Mouse (Mus musculus) layer of hippocampus, adult 18-20 months (tissue): ENCODE measurements around the gene 1700025F22Rik. TPM values are rescaled to one million over a fixed set of nuclear protein-coding genes. Genes with fewer than 3 reads are reported as not detected.
"Not testable (repeated sequence)": the region's sequence is repeated elsewhere in the genome, so short reads cannot be mapped to it uniquely, and the experiment has no call there.

Source experiments
- DNase-seq, 2 experiments: peaks; one replicate each; pipeline ENCODE4 v3.0.0; 2022; ENCODE audit warnings: low spot score in 2 of 2
- long read RNA-seq: library from polyadenylated mRNA; stranded (forward); transcript quantifications from one replicate; pipeline ENCODE4 v2.0.0, GENCODE M21; 2021
- total RNA-seq, 2 experiments: library from RNA; stranded (reverse); gene quantifications; 2 replicates each; pipeline ENCODE4 v1.2.3; 2021

The 1700025F22Rik gene
- not detected for total RNA-seq
- long read RNA-seq: 0 reads

GRCm38 (mm10) chr19:11165172-11165571, at the start of gene 1700025F22Rik:
TSS of gene 1700025F22Rik (minus strand) at chr19:11165320.
- DNase-seq: no peak

- DNase-seq: no peak
Measured at GRCm38 (mm10) chr19:11196546-11196945, 31.4 kb upstream of the 1700025F22Rik start, which contains the start of gene Ms4a13. TSS of gene Ms4a13 (minus strand) at chr19:11196737.

GRCm38 (mm10) chr19:11192552-11192951, 27.4 kb upstream of the 1700025F22Rik start:
- DNase-seq: no peak

- peak in 1 of 2 experiments; percentile 26 for DNase-seq
Measured at GRCm38 (mm10) chr19:11184121-11184520, 19.0 kb upstream of the 1700025F22Rik start.

GRCm38 (mm10) chr19:11177464-11177863, 12.3 kb upstream of the 1700025F22Rik start:
- no peak for DNase-seq

- not testable (repeated sequence) for DNase-seq
Measured at GRCm38 (mm10) chr19:11157890-11158289, 7.2 kb downstream of the 1700025F22Rik start.

- no peak for DNase-seq
Measured at GRCm38 (mm10) chr19:11135336-11135735, 29.8 kb downstream of the 1700025F22Rik start.

GRCm38 (mm10) chr19:11134852-11135251, 30.3 kb downstream of the 1700025F22Rik start:
- DNase-seq: no peak

- DNase-seq: not testable (repeated sequence)
Measured at GRCm38 (mm10) chr19:11130776-11131175, 34.3 kb downstream of the 1700025F22Rik start, which contains the start of gene 1700017D01Rik. TSS of gene 1700017D01Rik (minus strand) at chr19:11130876.

- DNase-seq: no peak
Measured at GRCm38 (mm10) chr19:11129702-11130101, 35.4 kb downstream of the 1700025F22Rik start.

- DNase-seq: not testable (repeated sequence)
Measured at GRCm38 (mm10) chr19:11121016-11121420, 44.1 kb downstream of the 1700025F22Rik start.

- peak; percentile 5 to 74 for DNase-seq
Measured at GRCm38 (mm10) chr19:11119338-11119737, 45.8 kb downstream of the 1700025F22Rik start.

GRCm38 (mm10) chr19:11107746-11108145, 57.4 kb downstream of the 1700025F22Rik start:
- DNase-seq: no peak

- DNase-seq: no peak
Measured at GRCm38 (mm10) chr19:11101880-11102279, 63.2 kb downstream of the 1700025F22Rik start.

GRCm38 (mm10) chr19:11098401-11098800, 66.7 kb downstream of the 1700025F22Rik start:
- DNase-seq: no peak

- DNase-seq: peak in 1 of 2 experiments; percentile 7
Measured at GRCm38 (mm10) chr19:11092131-11092530, 73.0 kb downstream of the 1700025F22Rik start.

Other genes with a start within 250 kb of the 1700025F22Rik start
- not detected for gene Zp1, start 244.7 kb downstream of the 1700025F22Rik start, total RNA-seq
- gene Ptgdr2, start 228.2 kb downstream of the 1700025F22Rik start, total RNA-seq: under 1 TPM; 0.12 to 0.23 TPM
- gene Ccdc86, start 216.1 kb downstream of the 1700025F22Rik start, total RNA-seq: 1 to 10 TPM; 8.2 to 8.5 TPM
- gene Ms4a10, start 190.7 kb downstream of the 1700025F22Rik start, total RNA-seq: not detected
- gene Ms4a15, start 172.1 kb downstream of the 1700025F22Rik start, total RNA-seq: not detected
- gene Ms4a18, start 147.3 kb downstream of the 1700025F22Rik start, total RNA-seq: not detected
- under 1 TPM in 1 of 2 experiments, not detected in 1; 0.30 TPM for gene Ms4a8a, start 84.2 kb downstream of the 1700025F22Rik start, total RNA-seq
- not detected for gene 1700017D01Rik, start 34.4 kb downstream of the 1700025F22Rik start, total RNA-seq
- gene Ms4a13, start 31.4 kb upstream of the 1700025F22Rik start, total RNA-seq: not detected
- gene Ms4a12, start 67.1 kb upstream of the 1700025F22Rik start, total RNA-seq: not detected
- not detected for gene Ms4a1, start 100.9 kb upstream of the 1700025F22Rik start, total RNA-seq
- gene Ms4a5, start 118.6 kb upstream of the 1700025F22Rik start, total RNA-seq: not detected
- gene Ms4a14, start 149.1 kb upstream of the 1700025F22Rik start, total RNA-seq: not detected
- under 1 TPM; 0.37 to 0.41 TPM for gene Ms4a7, start 170.8 kb upstream of the 1700025F22Rik start, total RNA-seq
- gene Ms4a4a, start 210.2 kb upstream of the 1700025F22Rik start, total RNA-seq: 1 to 10 TPM in 1 of 2 experiments, under 1 TPM in 1; 0.52 to 1.1 TPM
- not detected for gene Ms4a4c, start 239.4 kb upstream of the 1700025F22Rik start, total RNA-seq